Mouse (Mus musculus) 416B (cell line): ENCODE data around the gene 2010111I01Rik.
"Not testable (repeated sequence)": the region's sequence is repeated elsewhere in the genome, so short reads cannot be mapped to it uniquely, and the experiment has no call there.

Source experiments
- DNase-seq: peaks from one replicate; pipeline ENCODE4 v3.0.0; 2011; ENCODE audit warnings: low read depth

Gene 2010111I01Rik

GRCm38 (mm10) chr13:63350076-63350475, 385.4 kb downstream of the 2010111I01Rik start:
- no peak for DNase-seq

GRCm38 (mm10) chr13:63353312-63353711, 388.6 kb downstream of the 2010111I01Rik start:
- not testable (repeated sequence) for DNase-seq

DNA sequence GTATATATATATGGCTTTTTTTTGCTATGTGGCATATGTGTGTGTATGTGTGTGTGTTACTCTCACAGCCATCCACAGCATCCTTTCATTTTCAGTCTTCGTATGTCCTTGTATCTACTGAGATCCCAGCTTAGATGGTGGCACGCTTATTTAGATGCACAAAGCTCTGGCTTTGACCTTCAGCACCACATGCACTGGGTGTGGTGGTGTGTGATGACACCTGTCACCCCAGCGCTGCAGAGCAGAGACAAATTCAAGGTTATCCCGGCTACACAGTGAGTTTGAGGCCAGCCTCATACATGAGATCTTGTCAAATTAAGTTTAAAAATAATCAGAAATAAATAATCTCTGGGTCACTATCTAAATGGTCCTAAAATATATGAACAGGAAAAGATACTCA, 391.4 kb downstream of the 2010111I01Rik start:
- DNase-seq = no peak

GRCm38 (mm10) chr13:63356558-63356957, 391.9 kb downstream of the 2010111I01Rik start:
- DNase-seq = peak; percentile 72

DNA sequence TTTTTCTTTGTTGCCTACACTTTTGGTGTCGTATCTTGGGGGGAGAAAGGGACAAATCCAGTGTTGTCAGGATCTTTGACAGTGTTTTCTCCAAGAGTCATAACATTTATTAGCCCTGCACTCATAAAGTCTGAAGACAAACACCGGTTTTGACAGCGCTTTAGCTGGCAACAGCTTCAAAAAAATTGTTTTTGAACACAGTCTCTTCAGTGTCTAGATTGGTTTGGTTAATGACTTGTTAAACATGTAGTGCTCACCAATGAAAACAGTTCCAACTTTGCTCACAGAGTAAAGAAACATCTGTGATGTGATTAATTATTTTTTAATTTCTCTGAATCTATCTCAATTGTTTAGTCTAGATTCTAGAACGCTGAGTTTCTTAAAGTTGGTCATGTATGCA, 394.7 kb downstream of the 2010111I01Rik start:
- DNase-seq = no peak

GRCm38 (mm10) chr13:63360111-63360885, 395.6 kb downstream of the 2010111I01Rik start:
- peak; percentile 41 for DNase-seq

DNA sequence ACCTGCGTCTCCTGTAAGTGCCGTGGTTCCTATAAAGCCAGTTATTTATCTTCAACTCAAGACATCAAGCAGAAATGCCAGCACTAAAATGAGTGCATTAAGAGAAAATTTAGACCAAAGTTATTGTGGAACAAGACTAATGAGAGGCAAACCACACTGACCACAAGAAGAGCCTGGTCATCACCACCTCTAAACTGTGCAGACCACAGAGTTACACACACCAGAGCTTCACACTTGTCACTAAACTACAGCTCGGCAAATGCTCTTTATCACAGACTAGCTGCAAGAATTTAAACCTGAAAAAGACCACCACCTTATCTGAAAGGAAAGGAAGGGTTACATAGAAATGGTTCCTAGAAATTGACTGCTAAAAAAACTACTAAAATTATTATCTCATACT, 397.1 kb downstream of the 2010111I01Rik start:
- DNase-seq = peak; percentile 83

- no peak for DNase-seq
Observed at GRCm38 (mm10) chr13:63373460-63374166, 408.9 kb downstream of the 2010111I01Rik start.
